Mouse (Mus musculus): Measurements from ENCODE around the gene Medag. TPM values are rescaled to one million over a fixed set of nuclear protein-coding genes. Genes with fewer than 3 reads are reported as not detected.

Gene Medag
- not detected for total RNA-seq (2023)

DNA sequence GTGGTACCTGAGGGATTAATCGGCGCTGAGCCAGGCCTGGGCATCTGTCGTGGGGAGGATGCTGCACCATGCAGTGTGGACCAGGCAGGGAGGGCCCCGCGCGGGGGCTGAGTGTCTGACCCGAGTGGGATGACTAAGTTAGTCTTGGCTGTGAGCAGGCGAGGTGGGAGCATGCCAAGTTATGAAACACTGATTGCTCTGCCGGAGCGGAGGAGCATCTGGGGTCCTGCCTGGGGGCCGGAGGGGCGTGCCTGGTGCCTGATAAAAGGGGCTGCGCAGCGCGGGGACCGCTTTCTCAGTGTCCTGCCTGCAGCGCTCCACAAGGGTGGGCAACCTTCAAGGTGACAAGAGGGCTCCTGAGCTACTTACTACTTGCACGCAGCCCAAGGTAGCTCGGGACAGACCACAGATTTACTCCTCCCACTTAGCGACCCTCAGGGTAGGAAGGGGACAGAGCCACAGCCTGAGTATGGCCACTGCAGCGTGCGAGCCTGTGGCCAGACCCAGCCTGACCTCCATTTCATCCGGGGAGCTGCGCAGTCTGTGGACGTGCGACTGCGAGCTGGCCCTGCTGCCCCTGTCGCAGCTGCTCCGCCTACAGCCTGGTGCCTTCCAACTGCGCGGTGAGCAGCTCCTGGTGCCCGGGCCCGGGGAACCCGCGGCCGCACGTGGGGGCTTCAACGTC lies at the start of gene Medag:
TSS of gene Medag (plus strand) at position 241 of the 685 bp plus-strand sequence.

DNA sequence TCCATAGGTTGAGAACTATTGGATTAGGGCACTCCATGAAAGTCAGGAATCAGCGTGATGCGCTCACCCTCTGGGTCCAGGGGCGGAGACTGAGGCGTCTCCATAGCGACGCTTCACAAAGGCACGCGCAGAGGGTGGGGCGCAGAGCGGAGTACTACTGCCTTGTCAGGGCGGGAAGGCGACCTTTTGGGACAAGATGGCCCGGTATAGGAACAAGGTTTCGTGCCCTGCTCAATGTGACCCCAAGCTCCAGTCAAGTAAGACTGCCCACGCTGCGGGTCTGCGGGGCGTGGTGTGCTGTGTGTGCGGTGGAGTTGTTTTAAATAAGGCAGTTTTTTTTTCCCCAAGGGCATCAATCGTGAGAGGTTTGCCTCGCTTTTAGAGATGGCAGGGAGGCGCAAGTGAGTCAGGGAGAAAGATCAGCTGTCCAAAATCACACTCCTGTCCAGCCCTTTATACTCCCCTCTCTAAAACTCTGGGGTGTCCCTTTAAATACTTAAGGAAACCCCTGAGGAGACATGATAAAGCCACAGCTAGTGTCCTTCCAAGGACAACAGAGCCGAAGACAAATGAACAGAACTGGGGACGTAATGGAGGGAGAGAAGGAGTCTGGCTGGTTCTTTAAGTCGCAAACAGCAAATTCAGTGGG lies 28.1 kb downstream of the Medag start, which contains the start of gene Tex26:
TSS of gene Tex26 (plus strand) at position 130 of the 649 bp plus-strand sequence.

Other genes with a start within 250 kb of the Medag start
- gene Uspl1, start 227.4 kb upstream of the Medag start, total RNA-seq (2023), result 94.1 TPM
- 283 TPM for gene Hmgb1, start 227.3 kb upstream of the Medag start, total RNA-seq (2023)
- 9.8 TPM for gene Alox5ap, start 147.0 kb upstream of the Medag start, total RNA-seq (2023)
- not detected for gene Tex26, start 27.9 kb downstream of the Medag start, total RNA-seq (2023)
- gene Wdr95, start 116.9 kb downstream of the Medag start, total RNA-seq (2023), result 0.95 TPM
- gene Hsph1, start 224.6 kb downstream of the Medag start, total RNA-seq (2023), result 255 TPM

All from CD8-positive naive resting alpha-beta T cell, adult 57 days (primary cell).